Mouse (Mus musculus) adrenal gland (tissue): Measurements from ENCODE around the gene Car5a.

Experiments
- intact Hi-C: fragments of 180-260 bp; cut with DNase I; formaldehyde crosslinking; loops from one replicate; pipeline ENCODE4 v1.15.1; 2025

Car5a gene

DNA sequence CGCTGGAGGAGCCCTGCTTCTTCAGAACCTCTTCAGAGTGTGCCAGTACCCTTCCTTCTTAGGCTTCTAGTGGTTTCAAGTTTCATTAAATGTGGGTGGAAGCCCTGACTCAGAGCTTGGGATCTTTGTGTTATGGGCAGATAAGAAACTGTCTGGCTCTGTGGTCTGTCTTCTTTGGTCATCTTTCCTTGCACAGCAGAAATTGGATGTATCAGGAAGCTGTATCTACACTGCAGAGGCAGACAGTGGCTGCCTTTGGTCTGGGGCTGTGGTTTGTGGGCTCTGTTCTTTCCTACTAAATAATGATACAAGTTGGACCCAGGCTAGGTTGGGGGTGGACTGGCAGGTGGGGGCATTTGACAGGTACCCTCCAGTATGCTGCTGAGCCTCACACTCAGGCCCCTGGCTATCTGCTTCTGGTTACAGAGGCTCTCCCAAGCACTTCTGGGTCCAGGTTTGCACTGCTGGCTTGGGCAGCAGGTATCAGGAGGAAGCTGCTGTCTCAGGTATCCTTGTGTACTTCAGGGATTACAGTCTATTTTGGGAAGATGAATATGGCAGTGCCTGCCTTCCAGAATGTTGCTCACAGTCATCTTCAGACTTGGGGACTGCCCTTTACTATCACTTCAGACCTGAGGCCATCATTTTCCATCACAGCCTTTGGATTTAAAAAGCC lies 11.3 kb upstream of the Car5a start:
- intact Hi-C loops, result no loop called here

DNA sequence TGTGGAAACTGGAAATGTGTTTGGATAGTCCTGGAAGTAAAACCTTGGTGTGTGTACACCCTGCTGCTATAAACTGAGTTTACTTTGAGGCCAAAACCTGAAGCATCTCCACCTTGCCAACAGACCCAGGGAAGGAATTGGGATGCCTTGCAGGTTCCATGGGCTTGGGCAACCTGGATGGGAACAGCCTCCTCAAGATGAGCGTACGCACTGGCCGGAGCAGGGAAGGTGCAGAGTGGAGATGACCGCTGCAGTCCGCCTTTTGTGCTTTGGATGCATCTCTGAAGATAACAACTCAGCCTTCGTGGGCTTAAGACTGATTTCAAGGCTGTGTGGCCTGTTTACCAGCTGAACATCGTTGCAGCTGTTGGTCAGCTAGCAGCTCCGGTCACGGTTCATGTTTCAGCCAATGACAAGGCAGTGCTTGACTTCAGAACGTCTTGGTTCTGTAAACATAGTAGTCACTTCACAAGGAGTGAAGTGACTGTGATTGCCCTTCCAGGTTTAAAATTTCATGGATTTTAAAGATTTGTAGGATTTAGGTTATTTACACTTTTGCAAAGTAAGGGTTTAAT lies 10.4 kb upstream of the Car5a start:
- intact Hi-C loops, result no loop called here

DNA sequence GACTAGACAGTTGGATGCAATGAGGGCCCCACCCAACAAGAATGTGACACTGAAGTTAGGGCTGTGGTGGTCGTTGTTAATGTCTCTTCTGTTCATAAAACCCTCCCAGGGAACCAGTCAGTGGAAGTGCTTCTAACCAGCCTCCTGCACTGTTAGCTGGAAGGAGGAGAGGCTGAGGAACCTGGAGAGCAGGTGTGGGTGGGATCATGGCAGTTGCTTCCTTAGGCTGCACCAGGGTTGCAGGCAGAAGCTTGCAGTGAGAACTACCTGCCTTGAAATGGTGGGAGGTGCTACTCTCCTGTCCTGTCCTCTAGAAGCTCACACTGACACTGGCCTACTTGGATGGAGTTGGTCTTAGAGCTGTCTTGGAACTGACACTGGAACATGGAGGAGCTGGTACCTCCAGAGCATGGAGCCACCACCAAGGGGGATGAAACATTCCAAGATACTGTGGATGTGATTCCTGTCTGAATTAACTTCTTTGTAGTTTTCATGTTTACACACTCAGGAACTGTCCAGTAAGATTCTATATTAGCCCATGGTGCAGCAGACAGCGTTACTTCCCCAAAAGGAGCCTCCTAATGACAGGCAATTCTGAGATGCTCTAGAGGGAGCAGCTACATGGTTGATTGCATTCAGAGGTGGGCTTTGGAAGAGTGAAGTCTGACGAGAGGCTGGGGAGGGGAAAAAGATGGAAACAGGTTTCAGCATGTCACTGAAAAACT lies 9.3 kb upstream of the Car5a start:
- intact Hi-C loops, result no loop called here

DNA sequence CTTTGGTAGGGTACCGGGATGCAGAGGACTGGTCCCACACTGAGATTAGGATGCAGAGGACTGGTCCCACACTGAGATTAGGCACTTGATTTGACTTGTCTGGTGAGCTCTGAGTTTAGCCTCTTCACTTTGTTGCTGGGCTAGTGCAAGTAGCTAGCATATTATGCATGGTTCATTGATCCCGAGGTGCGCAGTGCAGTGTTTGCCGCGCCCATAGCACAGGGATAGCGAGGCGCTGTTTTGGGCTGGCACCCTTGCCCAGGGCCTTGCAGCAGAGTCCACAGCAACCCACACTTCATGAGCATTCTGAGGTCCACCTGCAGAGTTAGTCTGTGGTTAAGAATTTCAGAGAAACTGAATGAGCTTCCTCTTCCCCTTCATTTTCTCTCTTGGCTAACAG lies 8.1 kb upstream of the Car5a start:
- intact Hi-C loops, result no loop called here

DNA sequence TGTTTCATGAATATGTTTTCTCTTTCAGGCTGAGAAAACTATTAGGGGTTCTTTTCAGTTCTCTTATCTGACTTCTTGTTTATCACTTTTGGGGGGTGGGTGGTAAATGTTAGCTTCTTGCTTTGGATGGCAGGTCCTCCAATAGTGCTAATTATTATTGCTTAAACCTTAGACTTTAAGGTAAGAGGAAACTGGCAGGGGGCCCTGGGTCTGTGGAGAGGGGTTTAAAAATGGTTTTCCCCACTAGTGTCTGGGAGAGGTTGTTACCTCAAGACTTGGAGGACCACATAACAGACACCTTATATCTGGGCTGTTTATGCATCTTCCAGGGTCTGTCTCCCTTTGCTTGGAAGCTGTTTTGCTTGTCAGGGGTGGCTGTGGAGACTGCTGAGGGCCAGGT lies 7.4 kb upstream of the Car5a start:
- intact Hi-C loops, result no loop called here

DNA sequence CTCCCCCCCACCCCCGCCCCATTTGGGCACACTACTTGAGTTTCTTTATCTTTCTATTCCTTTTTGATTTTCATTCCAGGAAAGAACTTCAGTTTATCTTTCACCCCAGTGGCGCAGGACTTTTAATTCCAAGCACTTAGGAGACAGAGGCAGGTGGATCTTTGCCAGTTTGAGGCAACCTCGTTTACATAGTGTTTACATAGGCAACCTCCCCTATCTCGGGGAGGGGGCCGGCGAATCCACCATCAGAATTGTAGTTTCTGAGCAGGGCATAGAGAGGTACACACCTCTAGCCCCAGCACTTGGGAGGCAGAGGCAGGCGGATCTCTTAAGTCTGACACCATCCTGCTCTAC lies 6.9 kb upstream of the Car5a start:
- intact Hi-C loops, result no loop called here

DNA sequence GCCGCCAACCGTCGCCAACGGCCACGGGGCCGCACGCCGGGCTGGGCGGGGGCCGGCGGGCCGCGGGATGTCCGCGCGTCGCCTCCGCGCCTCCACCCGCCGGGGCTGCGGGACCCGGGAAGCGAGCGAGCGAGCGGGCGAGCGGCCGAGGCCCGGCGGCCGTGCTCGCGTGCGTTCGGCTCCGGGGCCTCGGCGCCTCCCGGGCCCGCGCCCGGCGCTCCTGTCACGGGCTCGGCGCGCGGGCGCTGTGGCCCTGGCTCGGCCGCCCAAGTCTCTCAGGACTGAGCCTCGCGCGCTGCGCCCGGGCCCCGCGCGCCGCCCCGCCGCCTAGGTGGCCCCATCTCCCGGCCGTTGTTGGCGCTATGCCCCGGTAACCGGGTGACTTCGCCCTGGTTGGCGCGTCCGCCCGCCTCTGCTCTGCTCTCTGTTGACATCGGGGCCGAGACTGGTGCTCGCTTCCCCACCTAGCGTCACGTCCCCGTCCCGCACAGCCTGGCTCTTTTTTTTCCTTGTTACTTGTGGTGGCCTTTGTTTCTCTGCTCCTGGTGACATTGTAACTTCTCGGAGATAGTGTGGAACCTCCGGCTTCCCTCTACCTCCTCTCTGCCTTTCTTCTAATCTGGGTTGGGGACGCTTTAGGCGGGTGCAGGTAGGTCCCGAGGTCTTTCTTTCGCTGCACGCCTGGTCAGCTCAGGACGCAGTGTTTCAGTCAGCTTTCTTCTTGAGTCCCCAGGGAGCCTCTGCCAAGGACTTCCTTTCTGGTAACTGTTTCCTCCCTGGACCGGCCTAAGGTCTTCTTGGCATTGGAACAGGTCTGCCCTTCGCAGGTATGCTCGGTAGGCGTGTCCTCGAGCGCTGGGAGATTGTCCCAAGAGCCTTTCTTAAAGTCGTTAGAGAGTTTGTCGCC lies 6.3 kb upstream of the Car5a start:
- intact Hi-C loops, result no loop called here

DNA sequence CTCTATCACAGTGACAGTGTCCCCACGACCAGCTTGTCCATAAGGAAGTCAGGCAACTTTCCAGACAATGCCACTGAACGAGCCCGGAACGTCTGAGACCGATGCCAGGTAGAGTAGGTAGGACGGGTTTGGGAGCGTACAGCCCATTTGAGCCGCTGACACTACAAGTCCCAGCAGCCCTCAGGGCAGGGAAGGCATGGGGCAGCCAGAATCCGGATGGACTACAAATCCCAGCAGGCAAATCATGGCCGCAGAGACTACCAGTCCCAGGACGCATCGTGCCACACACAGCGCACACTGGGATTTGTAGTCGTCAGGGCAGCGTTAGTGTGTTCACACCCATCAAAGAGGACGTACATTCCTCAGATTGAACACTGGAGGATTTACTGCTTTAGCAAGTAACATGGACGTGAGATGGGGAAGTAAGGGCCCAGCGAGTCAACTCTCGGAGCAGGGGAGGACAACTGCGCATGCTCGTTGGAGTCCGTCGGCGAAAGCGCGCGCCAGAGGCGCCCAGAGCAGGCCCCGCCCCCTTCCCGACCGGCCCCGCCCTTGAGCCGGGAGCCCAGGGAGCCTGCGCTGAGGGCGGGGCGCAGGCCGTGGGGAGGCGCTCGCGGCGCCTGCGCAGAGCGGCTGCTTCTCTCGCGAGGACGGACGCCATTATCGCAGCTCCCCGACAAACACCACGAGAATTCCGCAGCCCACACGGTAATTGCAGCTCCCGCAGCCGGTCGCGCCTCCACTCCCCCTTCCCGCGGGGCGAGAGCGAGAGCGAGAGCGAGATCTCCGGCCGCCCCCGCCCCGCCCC lies 5.4 kb upstream of the Car5a start:
- intact Hi-C loops, result no loop called here

DNA sequence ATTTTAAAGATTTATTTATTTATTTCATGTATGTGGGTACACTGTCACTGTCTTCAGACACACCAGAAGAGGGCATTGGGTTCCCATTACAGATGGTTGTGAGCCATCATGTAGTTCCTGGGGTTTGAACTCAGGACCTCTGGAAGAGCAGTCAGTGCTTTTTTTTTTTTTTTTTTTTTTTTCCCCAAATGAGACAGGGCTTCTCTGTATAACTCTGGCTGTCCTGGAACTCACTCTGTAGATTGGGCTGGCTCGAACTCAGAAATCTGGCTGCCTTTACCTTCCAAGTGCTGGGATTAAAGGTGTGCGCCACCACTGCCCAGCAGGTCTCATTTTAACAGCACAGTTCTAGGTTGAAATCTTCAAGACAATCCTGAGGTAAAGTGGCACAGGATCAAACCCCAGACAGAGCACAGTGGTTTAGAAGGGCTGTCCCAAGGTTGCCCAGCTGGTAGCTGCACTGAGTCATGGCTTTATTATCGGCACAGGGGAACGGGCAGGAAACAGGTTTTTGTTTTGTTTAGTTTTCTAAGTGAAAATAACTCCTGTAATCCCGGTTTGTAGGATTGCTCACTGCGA lies 4.6 kb upstream of the Car5a start, which contains the start of gene Banp:
Banp (plus strand) TSS at position 529 of the 579 bp plus-strand sequence.
- intact Hi-C loops, result no loop called here

DNA sequence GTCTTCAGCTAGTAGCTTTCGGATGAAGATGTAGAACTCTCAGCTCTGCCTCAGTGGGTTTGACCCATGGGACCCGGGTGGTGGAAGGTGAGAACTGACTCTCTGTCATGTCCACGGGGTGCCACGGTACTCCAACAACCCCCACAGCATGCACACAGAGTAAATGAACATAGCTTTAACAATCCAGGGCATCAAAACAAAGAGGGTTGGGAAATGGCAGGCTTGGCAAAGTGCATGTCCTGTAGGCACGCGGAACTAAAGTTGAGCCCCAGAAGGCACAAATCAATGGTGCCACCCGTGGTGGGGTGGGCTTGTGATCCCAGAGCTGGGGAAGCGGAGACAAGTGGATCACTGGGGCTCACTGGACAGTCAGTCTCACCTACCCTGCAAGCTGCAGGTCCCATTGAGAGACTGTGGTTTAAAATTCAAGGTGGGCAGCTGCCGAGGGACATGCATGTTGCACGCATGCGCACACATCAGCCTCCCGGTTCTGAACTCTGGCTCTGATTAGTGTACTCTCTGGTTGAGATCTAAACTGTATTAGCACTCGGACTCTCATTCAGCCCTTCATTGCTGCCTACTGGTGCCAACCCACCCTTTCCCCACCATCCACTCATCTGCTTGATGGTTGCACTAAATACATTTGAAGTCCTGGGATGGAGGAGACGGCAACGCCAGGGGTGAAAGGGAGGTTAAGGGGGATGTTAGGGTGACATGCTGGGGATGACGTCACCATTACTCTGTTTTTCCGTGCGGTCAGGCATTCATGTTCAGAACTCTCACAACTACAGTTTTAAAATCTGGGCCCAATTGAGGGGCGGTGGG lies 3.8 kb upstream of the Car5a start:
- intact Hi-C loops, result no loop called here

DNA sequence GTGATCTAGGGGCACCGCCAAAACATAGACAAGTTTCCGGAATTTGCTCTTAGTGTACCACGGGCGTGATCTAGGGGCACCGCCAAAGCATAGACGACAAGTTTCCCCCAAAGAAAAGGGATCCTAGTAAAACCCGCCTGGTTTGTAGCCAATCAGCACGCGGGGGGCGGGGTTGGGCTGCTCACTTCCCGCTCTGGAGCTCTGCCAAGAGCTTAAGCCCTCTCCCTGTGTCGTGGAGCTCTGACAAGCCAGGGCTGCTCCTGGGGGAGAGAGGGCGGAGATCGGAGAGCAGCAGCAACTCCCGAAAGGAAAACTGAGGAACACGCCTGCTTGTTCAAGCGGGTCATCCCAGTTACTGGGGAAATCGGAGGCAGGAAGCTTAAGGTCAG lies 3.0 kb upstream of the Car5a start:
- intact Hi-C loops, result no loop called here

DNA sequence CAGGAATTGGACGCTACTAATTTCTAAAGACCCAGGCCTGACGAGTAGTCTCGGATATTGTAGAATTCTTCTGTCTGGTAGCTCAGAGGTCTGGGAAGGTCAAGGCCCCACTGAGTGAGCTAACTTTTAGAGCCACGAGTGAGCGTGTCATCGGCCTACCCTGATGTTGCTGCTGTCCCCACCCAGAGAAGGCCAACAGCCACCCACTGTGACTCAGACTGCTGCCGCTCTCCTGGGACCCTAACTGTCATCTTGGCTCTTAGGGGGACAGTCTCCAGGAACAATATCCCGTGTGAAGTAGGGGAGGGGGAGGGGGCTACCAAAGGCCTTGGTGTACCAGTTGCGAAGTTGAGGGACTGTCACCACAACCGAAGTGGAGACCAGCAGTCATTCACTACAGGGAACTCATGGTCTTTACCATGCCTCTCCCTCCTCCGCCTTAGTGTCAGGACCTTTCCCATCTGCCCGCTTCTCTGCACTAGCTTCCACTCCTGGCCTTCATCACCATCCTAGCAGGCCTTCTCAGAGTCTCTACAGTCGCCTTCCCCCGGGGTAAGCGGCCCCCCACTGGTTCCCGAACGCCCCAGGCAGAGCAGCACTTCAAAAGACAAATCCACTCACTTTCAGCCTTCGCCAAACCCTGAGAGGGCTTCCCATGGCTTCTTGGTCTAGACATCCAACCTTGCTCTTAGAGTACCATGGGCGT lies 2.5 kb upstream of the Car5a start:
- intact Hi-C loops, result no loop called here

DNA sequence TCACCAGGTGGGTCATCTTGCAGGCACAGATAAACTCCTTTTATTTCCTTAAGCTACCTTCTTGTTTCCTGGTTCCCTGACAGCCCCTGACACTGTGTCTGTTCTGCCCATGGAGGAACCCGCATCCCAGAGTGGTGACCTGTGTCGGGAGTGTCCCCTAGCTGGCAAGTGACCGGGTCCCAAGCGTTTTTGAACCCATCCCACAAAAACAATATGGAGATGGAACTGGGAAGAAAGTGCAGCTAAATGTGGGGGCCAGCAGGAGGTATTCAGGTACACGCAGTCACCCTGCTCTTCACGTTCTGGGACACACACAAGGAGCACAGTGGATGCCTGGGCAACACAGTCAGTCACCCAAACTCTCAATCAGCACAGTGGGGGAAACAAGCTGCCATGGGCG lies 1.6 kb upstream of the Car5a start:
- intact Hi-C loops, result no loop called here

DNA sequence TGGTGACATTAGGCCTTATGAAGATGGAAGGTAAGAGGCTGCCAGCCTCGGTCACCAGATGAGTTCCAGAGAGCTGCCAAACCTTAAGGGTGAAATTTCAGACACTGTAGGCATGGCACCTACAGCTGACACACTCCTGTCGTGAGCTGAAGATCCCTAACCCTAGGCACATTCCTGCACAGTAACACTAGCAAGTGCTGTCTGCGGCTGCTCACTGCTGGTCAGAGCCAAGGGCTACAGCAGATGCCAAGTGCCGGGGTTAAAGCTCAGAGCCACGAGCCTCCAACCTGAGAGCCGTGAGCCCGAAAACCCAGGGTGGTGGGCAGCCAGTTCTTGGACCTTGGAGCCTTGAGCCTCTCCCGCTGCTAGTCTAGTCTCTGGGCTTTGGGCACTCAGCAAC lies 988 bp downstream of the Car5a start:
- intact Hi-C loops, result no loop called here

DNA sequence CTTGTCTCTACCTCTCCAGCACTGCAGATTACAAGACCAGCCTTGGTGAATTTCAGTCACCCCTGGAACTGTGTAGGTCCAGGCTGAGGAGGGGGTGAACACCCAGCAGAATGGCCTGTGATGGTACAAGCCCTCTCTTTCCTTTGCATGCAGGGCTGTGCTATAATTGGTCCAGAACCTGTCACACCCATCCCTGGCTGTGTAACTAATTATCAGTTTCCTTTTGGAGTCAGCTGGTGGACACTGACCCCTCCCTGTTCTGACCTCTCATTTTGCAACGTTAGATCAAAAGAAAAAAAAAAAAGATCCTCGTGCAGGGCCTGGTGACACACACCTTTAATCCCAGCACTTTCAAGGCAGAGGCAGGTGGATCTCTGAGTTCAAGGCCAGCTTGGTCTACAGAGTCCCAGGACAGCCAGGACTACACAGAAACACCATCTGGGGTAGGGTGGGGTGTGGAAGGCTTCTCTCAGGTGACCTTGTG lies 1.6 kb downstream of the Car5a start:
- intact Hi-C loops, result no loop called here

DNA sequence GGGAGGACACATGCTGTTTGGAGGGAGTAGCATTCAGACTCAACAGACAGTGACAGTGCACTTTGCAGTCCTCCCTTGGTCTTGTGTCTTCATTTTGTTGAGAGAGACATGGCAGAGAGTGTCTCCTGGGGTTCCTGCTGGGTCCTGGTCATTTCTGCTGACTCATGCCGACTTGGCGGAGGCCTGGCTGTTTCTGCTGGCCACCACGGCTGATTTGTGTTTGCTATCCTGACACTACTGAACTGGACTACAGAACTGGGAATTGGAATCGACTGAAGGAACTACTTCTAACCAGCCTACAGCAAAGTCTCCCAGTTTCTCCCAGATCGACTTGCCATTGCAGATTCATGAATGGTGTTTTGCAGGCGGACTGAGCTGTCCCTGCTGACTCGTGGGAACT lies 6.0 kb downstream of the Car5a start:
- intact Hi-C loops, result no loop called here

DNA sequence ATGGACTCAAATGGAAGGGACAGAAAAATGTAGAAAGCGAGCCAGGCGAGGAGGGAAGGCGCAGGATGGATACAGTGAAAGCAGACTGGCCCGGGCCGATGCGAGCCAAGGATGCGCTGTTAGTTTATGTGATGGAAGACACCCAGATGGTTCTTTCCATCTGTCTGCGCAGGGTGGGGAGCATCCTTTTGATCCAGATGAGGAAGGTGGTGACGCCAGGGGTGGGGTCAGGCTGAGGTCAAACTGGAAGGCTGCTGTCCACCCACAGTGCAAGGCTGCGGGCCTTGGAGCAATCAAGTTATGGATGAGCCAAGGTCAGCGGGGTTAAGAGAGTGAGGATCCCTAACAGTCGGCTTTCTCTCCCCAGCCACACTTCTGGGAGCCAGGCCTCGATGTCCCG lies 8.3 kb downstream of the Car5a start:
- intact Hi-C loops, result no loop called here

DNA sequence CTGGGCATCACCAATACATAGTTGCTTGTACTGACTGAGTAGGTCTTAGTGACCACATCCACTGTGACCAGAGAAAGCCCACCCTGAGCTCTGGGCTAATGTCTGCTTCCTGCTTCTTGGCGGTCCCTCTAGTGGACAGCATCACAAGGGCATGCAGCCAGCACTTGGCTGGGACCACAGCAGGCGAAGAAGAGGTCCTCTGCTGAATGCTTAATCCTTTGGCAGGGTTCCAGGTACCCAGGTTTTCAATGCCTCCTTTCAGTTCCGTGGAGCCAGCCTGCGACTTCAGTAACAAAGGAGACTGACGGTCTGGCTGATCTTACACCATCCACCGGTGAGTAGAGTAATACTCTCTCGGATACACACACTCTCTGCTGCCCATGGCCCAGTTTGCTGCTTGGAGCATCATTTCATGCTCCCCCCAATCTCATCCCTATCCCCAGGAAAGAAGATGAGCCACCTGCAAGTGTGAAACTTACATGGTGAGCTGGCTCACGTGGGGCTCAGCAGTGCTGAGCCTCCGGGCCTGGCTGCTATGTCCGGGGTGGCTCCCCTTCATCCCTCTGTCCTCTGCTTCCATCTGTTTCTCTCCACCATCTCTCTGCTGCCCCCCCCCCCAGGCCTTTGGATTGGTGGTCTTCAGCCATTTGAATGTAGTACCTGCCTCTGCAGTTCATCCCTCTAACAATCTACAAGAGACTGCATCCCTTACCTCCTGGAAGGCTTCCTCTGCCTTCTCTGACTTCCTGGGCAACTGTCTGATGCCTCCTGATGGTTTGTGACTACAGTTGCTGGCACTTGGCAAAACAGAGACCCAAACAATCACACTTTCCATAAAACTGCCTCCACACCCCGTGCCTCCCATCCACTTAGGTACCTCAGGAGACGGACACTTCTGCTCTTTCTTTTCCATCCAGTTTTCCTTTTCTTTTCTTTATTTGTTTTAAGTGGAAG lies 9.1 kb downstream of the Car5a start:
- intact Hi-C loops, result no loop called here
